Mouse (Mus musculus): Measurements from ENCODE around the gene Aspscr1. TPM values are rescaled to one million over a fixed set of nuclear protein-coding genes. Genes with fewer than 3 reads are reported as not detected.
A peak's percentile ranks its signal among the peaks of the same experiment; 100 is the strongest.

The Aspscr1 gene
- polyA plus RNA-seq, 1 experiment from 2014 or later: 124 TPM

DNA sequence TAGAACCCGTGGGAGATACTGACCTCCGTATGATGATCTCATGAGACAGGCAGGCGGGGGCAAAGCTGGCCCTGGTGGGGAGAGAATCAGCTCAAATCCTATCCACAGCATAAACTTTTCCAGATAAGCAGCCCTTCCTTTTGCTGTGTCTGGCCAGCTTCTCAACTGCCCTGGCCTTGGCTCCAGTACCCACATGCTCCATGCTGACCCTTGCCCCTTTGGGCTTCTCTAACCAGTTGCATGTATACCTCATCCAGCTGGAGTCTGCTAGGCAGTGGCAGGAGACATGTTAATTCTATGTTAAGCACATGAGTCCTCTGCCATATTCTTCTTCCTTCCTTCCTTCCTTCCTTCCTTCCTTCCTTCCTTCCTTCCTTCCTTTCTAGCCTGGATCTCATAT lies 18.0 kb upstream of the Aspscr1 start:
- H3K4me2 ChIP-seq (replicated peaks; ENCODE audit: low read depth, low read length): no peak overlapping the region
- no peaks in the 10 kb centered on the region for H3K36me3 ChIP-seq (ENCODE audit: control insufficient read depth, insufficient read depth, low read length)
- H3K27ac ChIP-seq (ENCODE audit: low read depth, low read length): no peak overlapping the region
- no peaks in the 10 kb centered on the region for H3K9me3 ChIP-seq (ENCODE audit: control insufficient read depth, low read length)
- no peak overlapping the region for H3K4me3 ChIP-seq (ENCODE audit: low read length)
- no peak for ATAC-seq (ENCODE audit: low FRiP score, low TSS enrichment)
- WGBS: 74% methylated on average over 3 of the region's 3 CpGs
- H3K4me1 ChIP-seq (ENCODE audit: control insufficient read depth, insufficient read depth, low read length): peaks cover 5% of the 10 kb centered on the region; the same call in 1 of the 2 replicates
- no peak overlapping the region for H3K9ac ChIP-seq (ENCODE audit: low read depth, low read length)
- peaks cover 18% of the 10 kb centered on the region for H3K27me3 ChIP-seq (ENCODE audit: control insufficient read depth, insufficient read depth, low read length)

DNA sequence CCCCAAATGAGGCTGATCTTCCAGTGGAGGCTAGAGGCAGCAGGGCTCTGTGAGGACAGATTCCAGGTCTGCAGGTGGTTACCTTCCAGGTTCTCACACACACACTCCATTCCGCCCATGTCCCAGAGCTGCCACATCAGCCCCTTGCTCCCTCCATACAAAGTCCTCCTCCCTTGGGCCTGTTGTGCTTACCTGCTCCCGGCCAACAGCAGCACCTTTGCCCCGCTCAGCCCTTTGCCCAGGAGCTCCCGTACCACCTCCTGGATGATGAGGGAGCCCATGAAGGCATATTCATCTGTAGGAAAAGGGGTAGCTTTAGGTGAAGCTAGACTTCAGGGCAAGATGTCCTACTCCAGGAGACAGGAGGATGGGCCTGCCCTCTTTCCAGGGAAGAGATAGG lies 15.5 kb upstream of the Aspscr1 start:
- H3K4me1 ChIP-seq (ENCODE audit: control insufficient read depth, insufficient read depth, low read length): peaks cover 18% of the 10 kb centered on the region
- WGBS: 90% methylated on average over 4 of the region's 4 CpGs
- no peaks in the 10 kb centered on the region for H3K9me3 ChIP-seq (ENCODE audit: control insufficient read depth, low read length)
- no peak overlapping the region for H3K4me3 ChIP-seq (ENCODE audit: low read length)
- H3K27ac ChIP-seq (ENCODE audit: low read depth, low read length): no peak overlapping the region
- H3K9ac ChIP-seq (ENCODE audit: low read depth, low read length): no peak overlapping the region
- peaks cover 44% of the 10 kb centered on the region for H3K27me3 ChIP-seq (ENCODE audit: control insufficient read depth, insufficient read depth, low read length)
- H3K4me2 ChIP-seq (replicated peaks; ENCODE audit: low read depth, low read length): no peak overlapping the region
- no peaks in the 10 kb centered on the region for H3K36me3 ChIP-seq (ENCODE audit: control insufficient read depth, insufficient read depth, low read length)
- no peak for ATAC-seq (ENCODE audit: low FRiP score, low TSS enrichment)

DNA sequence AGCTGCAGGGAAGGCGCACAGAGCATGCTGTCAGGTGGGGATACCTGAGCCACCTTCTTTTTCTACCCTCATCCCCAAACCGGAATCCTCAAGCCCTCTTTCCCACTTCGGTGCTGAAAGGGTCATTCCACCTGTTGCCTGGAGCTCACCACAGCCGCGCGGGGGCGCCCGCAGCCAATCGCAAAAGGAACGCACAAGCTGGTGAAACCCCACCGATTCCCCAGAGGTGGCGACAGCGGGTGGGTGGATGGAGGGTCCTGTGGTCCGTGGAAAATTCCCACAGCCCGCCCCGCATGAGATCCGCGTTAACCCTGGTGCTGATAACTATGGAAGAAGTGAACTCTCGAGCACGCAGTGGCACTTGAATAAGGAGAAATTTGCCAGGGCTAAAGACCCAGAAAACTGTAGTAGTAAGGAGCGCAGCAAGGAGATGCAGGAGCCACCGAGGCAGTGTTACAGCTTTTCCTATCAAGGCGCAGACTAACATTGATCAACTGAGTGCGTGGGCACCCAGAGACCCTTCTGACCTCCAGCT lies 13.8 kb upstream of the Aspscr1 start:
- H3K9me3 ChIP-seq (ENCODE audit: control insufficient read depth, low read length): no peaks in the 10 kb centered on the region
- peaks cover 60% of the 10 kb centered on the region for H3K27me3 ChIP-seq (ENCODE audit: control insufficient read depth, insufficient read depth, low read length)
- H3K4me3 ChIP-seq (ENCODE audit: low read length): no peak overlapping the region; the same call in 1 of the 2 replicates
- no peaks in the 10 kb centered on the region for H3K36me3 ChIP-seq (ENCODE audit: control insufficient read depth, insufficient read depth, low read length)
- H3K4me2 ChIP-seq (replicated peaks; ENCODE audit: low read depth, low read length): peak overlapping the region; percentile 5; the same call in 1 of the 2 replicates
- no peak overlapping the region for H3K9ac ChIP-seq (ENCODE audit: low read depth, low read length)
- 2% methylated on average over 24 of the region's 24 CpGs for WGBS
- peak; percentile 36; the same call in 1 of the 2 replicates for ATAC-seq (ENCODE audit: low FRiP score, low TSS enrichment)
- no peak overlapping the region for H3K27ac ChIP-seq (ENCODE audit: low read depth, low read length)
- H3K4me1 ChIP-seq (ENCODE audit: control insufficient read depth, insufficient read depth, low read length): peaks cover 18% of the 10 kb centered on the region

DNA sequence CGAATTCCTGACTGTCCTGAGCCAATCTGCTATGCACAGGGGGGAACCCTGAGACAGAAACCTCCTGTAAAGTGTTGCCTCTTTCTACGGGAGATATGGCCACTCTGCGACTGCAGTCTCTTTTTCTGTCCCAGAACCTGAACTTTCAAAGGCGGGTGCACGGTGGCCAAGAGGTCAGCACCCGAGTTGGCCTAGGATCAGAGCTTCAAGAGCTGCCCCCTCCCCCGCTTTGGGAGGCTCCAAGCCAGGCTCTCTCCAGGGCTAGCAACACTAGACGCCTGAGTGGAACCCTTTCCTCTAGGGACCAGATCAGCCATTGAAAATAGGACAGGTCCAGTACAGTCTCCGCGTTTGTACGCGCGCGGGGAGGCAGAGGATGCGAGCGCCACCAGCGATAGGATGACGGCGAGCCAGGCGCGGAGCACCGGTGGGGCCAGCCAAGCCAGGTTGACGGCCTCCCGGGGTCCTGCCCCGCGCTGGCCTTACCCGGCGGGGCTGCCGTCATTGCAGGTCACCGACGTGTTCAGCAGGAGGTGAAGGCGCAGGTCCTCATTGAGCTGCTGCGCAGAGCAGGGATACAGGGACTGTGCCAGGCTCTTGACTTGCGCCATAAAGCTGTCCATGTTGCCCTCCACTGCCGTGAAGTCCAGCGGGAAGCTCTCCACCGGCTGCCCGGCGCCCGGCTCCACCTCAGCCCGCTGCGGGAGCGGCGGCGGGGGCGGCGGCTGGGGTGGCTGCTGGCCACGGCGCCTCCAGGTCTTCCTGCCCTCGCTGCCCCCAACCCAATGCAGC lies 13.1 kb upstream of the Aspscr1 start:
- ATAC-seq (ENCODE audit: low FRiP score, low TSS enrichment): peak; percentile 25
- Histone ChIP-seq H3K9me3 (ENCODE audit: control insufficient read depth, low read length) (no peaks in the 10 kb centered on the region), H3K27me3 (ENCODE audit: control insufficient read depth, insufficient read depth, low read length) (peaks cover 60% of the 10 kb centered on the region), H3K4me1 (ENCODE audit: control insufficient read depth, insufficient read depth, low read length) (peaks cover 18% of the 10 kb centered on the region), H3K4me3 (ENCODE audit: low read length) (peak overlapping the region; percentile 36), H3K36me3 (ENCODE audit: control insufficient read depth, insufficient read depth, low read length) (no peaks in the 10 kb centered on the region), H3K27ac (ENCODE audit: low read depth, low read length) (no peak overlapping the region), H3K9ac (ENCODE audit: low read depth, low read length) (peak overlapping the region; percentile 44), H3K4me2 (replicated peaks; ENCODE audit: low read depth, low read length) (peak overlapping the region; percentile 77)
- 1% methylated on average over 49 of the region's 50 CpGs for WGBS

DNA sequence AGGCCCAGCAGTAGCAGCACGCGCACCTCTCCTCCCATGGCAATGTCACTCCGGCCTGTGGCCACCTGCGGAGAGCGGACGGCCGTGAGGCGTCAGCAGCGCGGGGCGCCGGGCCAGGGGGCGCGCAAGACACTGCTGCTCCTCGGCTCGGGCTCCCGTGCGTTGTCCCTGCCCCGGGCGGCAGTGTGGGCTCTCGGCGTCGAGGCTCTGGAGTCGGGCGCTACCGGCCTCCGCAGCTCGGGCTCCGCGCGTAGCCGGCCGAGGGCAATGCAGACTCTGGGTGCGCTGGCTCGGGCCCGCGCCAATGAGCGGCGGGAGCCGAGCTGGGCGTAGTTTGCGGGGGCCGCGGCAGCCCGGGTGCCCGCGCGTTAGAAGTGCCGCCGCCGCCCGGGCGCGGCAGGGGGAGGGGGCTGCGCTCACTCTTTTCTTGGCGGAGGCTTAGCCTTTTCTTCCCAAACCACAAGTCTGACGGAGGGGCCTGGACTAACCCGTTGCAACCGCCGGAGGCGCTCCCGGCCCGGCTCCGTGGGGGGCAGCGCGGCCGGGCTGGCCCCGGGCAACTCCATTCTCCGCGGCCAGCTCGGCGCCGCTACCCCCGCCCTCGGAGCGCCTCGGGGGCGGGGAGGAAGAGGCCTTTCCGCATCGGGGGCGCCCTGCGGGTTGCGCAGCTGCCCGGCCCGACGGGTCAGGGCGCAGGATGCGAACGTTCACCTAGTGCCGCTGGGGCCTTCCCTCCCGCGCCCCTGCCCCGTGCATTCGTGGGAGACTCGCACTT lies 12.3 kb upstream of the Aspscr1 start:
- Histone ChIP-seq H3K4me3 (ENCODE audit: low read length) (peak overlapping the region; percentile 36), H3K27me3 (ENCODE audit: control insufficient read depth, insufficient read depth, low read length) (peaks cover 66% of the 10 kb centered on the region), H3K9ac (ENCODE audit: low read depth, low read length) (peak overlapping the region; percentile 44), H3K9me3 (ENCODE audit: control insufficient read depth, low read length) (no peaks in the 10 kb centered on the region), H3K27ac (ENCODE audit: low read depth, low read length) (no peak overlapping the region), H3K4me2 (replicated peaks; ENCODE audit: low read depth, low read length) (peak overlapping the region; percentile 77), H3K36me3 (ENCODE audit: control insufficient read depth, insufficient read depth, low read length) (no peaks in the 10 kb centered on the region), H3K4me1 (ENCODE audit: control insufficient read depth, insufficient read depth, low read length) (peaks cover 18% of the 10 kb centered on the region)
- WGBS: under 1% methylated on average over 81 of the region's 95 CpGs
- peak; percentile 60; the same call in 1 of the 2 replicates for ATAC-seq (ENCODE audit: low FRiP score, low TSS enrichment)

- WGBS: under 1% methylated on average over 35 of the region's 35 CpGs
- ATAC-seq (ENCODE audit: low FRiP score, low TSS enrichment): no peak
- peaks cover 18% of the 10 kb centered on the region for H3K4me1 ChIP-seq (ENCODE audit: control insufficient read depth, insufficient read depth, low read length)
These were observed 11.7 kb upstream of the Aspscr1 start, which contains the start of gene Notum for GRCm38 (mm10) chr11:120661076-120661460. Notum (minus strand) TSS chr11:120661175.

GRCm38 (mm10) chr11:120662759-120663158 lies 10.0 kb upstream of the Aspscr1 start:
- Histone ChIP-seq H3K4me3 (ENCODE audit: low read length) (no peak overlapping the region), H3K27ac (ENCODE audit: low read depth, low read length) (no peak overlapping the region), H3K9me3 (ENCODE audit: control insufficient read depth, low read length) (no peaks in the 10 kb centered on the region), H3K4me1 (ENCODE audit: control insufficient read depth, insufficient read depth, low read length) (peaks cover 18% of the 10 kb centered on the region), H3K4me2 (replicated peaks; ENCODE audit: low read depth, low read length) (no peak overlapping the region), H3K36me3 (ENCODE audit: control insufficient read depth, insufficient read depth, low read length) (no peaks in the 10 kb centered on the region), H3K9ac (ENCODE audit: low read depth, low read length) (no peak overlapping the region), H3K27me3 (ENCODE audit: control insufficient read depth, insufficient read depth, low read length) (peaks cover 67% of the 10 kb centered on the region)
- ATAC-seq (ENCODE audit: low FRiP score, low TSS enrichment): no peak
- 79% methylated on average over 6 of the region's 6 CpGs for WGBS

More at GRCm38 (mm10) chr11:120661076-120661460, 11.7 kb upstream of the Aspscr1 start, which contains the start of gene Notum:
- Histone ChIP-seq H3K27me3 (ENCODE audit: control insufficient read depth, insufficient read depth, low read length) (peaks cover 67% of the 10 kb centered on the region), H3K36me3 (ENCODE audit: control insufficient read depth, insufficient read depth, low read length) (no peaks in the 10 kb centered on the region), H3K27ac (ENCODE audit: low read depth, low read length) (no peak within 1 kb of the TSS), H3K4me2 (replicated peaks; ENCODE audit: low read depth, low read length) (peak within 1 kb of the TSS; percentile 77), H3K9me3 (ENCODE audit: control insufficient read depth, low read length) (no peaks in the 10 kb centered on the region), H3K9ac (ENCODE audit: low read depth, low read length) (peak within 1 kb of the TSS; percentile 44), H3K4me3 (ENCODE audit: low read length) (peak within 1 kb of the TSS; percentile 36)

DNA sequence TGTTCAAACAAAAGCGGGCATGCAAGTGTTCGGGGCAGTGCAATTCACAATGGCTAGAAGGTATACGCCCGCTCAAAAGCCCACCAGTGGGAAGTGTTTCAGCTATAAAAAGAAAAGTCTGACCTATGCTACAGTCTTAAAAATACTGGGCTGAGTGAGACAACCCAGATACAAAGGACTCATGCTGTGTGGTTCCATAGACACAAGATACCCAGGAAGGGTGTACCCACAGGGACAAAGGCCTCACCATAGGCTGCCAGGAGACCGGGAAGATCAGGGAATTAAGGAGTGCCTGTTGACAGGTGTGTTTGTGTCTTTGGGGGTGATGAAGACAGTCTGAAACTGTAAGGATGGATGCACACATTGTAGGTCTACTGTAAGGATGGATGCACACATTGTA lies 9.1 kb upstream of the Aspscr1 start:
- 90% methylated on average over 5 of the region's 5 CpGs for WGBS
- peaks cover 59% of the 10 kb centered on the region for H3K27me3 ChIP-seq (ENCODE audit: control insufficient read depth, insufficient read depth, low read length)

More for the DNA sequence above, 9.1 kb upstream of the Aspscr1 start:
- no peak for ATAC-seq (ENCODE audit: low FRiP score, low TSS enrichment)
- Histone ChIP-seq H3K9me3 (ENCODE audit: control insufficient read depth, low read length) (no peaks in the 10 kb centered on the region), H3K4me1 (ENCODE audit: control insufficient read depth, insufficient read depth, low read length) (peaks cover 18% of the 10 kb centered on the region), H3K4me2 (replicated peaks; ENCODE audit: low read depth, low read length) (no peak overlapping the region), H3K36me3 (ENCODE audit: control insufficient read depth, insufficient read depth, low read length) (no peaks in the 10 kb centered on the region), H3K27ac (ENCODE audit: low read depth, low read length) (no peak overlapping the region), H3K9ac (ENCODE audit: low read depth, low read length) (no peak overlapping the region), H3K4me3 (ENCODE audit: low read length) (no peak overlapping the region)
